Mouse (Mus musculus): ENCODE measurements around the gene Wnt2b. TPM values are rescaled to one million over a fixed set of nuclear protein-coding genes. Genes with fewer than 3 reads are reported as not detected.
A peak's percentile ranks its signal among the peaks of the same experiment; 100 is the strongest.

Wnt2b gene
- polyA plus RNA-seq, 1 experiment from 2014 or later, result 0.88 TPM

GRCm38 (mm10) chr3:105005011-105005410, 43.3 kb upstream of the Wnt2b start:
- H3K27ac ChIP-seq (ENCODE audit: low read length), result peak overlapping the region; percentile 54
- no peaks in the 10 kb centered on the region for H3K9me3 ChIP-seq (ENCODE audit: low read length)
- peaks cover 12% of the 10 kb centered on the region; the same call in 1 of the 2 replicates for H3K4me1 ChIP-seq (ENCODE audit: insufficient read depth, low read depth, low read length)
- H3K4me3 ChIP-seq (ENCODE audit: low read depth, low read length), result no peak overlapping the region
- H3K4me2 ChIP-seq (replicated peaks; ENCODE audit: low read depth, low read length), result no peak overlapping the region
- ATAC-seq, result no peak
- no peaks in the 10 kb centered on the region for H3K27me3 ChIP-seq (replicated peaks; ENCODE audit: insufficient read depth, low read length)
- no peak for DNase-seq (ENCODE audit: low spot score)
- TF ChIP-seq CTCF (IDR thresholded peaks at IDR 0.05), result no peak
- no peak for TF ChIP-seq EP300 (IDR thresholded peaks at IDR 0.05)
- H3K9ac ChIP-seq (replicated peaks; ENCODE audit: low read depth), result no peak overlapping the region
- H3K36me3 ChIP-seq (ENCODE audit: insufficient read depth, low read length), result peaks cover 44% of the 10 kb centered on the region
- 77% methylated on average over 10 of the region's 10 CpGs for WGBS

GRCm38 (mm10) chr3:105003960-105004463, 42.3 kb upstream of the Wnt2b start:
- TF ChIP-seq EP300 (IDR thresholded peaks at IDR 0.05) (peak; percentile 90), CTCF (IDR thresholded peaks at IDR 0.05) (no peak)
- 53% methylated on average over 14 of the region's 14 CpGs for WGBS
- Histone ChIP-seq H3K4me2 (replicated peaks; ENCODE audit: low read depth, low read length) (no peak overlapping the region), H3K27me3 (replicated peaks; ENCODE audit: insufficient read depth, low read length) (no peaks in the 10 kb centered on the region), H3K27ac (ENCODE audit: low read length) (peak overlapping the region; percentile 39; the same call in 1 of the 2 replicates), H3K4me3 (ENCODE audit: low read depth, low read length) (no peak overlapping the region), H3K4me1 (ENCODE audit: insufficient read depth, low read depth, low read length) (peaks cover 17% of the 10 kb centered on the region; the same call in 1 of the 2 replicates), H3K9me3 (ENCODE audit: low read length) (no peaks in the 10 kb centered on the region), H3K9ac (replicated peaks; ENCODE audit: low read depth) (no peak overlapping the region), H3K36me3 (ENCODE audit: insufficient read depth, low read length) (peaks cover 38% of the 10 kb centered on the region)
- ATAC-seq, result peak; percentile 25
- peak; percentile 86 for DNase-seq (ENCODE audit: low spot score)

- Histone ChIP-seq H3K4me3 (ENCODE audit: low read depth, low read length) (no peak overlapping the region), H3K9me3 (ENCODE audit: low read length) (no peaks in the 10 kb centered on the region), H3K4me2 (replicated peaks; ENCODE audit: low read depth, low read length) (no peak overlapping the region), H3K4me1 (ENCODE audit: insufficient read depth, low read depth, low read length) (peaks cover 41% of the 10 kb centered on the region; the same call in 1 of the 2 replicates), H3K9ac (replicated peaks; ENCODE audit: low read depth) (no peak overlapping the region), H3K27ac (ENCODE audit: low read length) (peak overlapping the region; percentile 69), H3K27me3 (replicated peaks; ENCODE audit: insufficient read depth, low read length) (no peaks in the 10 kb centered on the region), H3K36me3 (ENCODE audit: insufficient read depth, low read length) (peaks cover 25% of the 10 kb centered on the region)
- DNase-seq (ENCODE audit: low spot score) (no peak), ATAC-seq (no peak)
- 26% methylated on average over 6 of the region's 6 CpGs for WGBS
- TF ChIP-seq EP300 (IDR thresholded peaks at IDR 0.05) (no peak), CTCF (IDR thresholded peaks at IDR 0.05) (no peak)
These were observed 39.7 kb upstream of the Wnt2b start for GRCm38 (mm10) chr3:105001374-105001773.

- Histone ChIP-seq H3K4me1 (ENCODE audit: insufficient read depth, low read depth, low read length) (peaks cover 41% of the 10 kb centered on the region; the same call in 1 of the 2 replicates), H3K27ac (ENCODE audit: low read length) (no peak overlapping the region)
- WGBS, result 18% methylated on average over 8 of the region's 8 CpGs
These were observed 38.8 kb upstream of the Wnt2b start for GRCm38 (mm10) chr3:105000561-105000960.

GRCm38 (mm10) chr3:104997563-104997962, 35.8 kb upstream of the Wnt2b start:
- no peak overlapping the region for H3K4me2 ChIP-seq (replicated peaks; ENCODE audit: low read depth, low read length)
- DNase-seq (ENCODE audit: low spot score) (peak; percentile 47), ATAC-seq (no peak)
- no peak overlapping the region for H3K4me3 ChIP-seq (ENCODE audit: low read depth, low read length)
- H3K36me3 ChIP-seq (ENCODE audit: insufficient read depth, low read length), result no peaks in the 10 kb centered on the region
- H3K27me3 ChIP-seq (replicated peaks; ENCODE audit: insufficient read depth, low read length), result no peaks in the 10 kb centered on the region
- TF ChIP-seq CTCF (IDR thresholded peaks at IDR 0.05) (no peak), EP300 (IDR thresholded peaks at IDR 0.05) (no peak)
- no peaks in the 10 kb centered on the region for H3K9me3 ChIP-seq (ENCODE audit: low read length)
- 21% methylated on average over 6 of the region's 6 CpGs for WGBS
- H3K27ac ChIP-seq (ENCODE audit: low read length), result peak overlapping the region; percentile 73
- H3K9ac ChIP-seq (replicated peaks; ENCODE audit: low read depth), result no peak overlapping the region
- peaks cover 46% of the 10 kb centered on the region; the same call in 1 of the 2 replicates for H3K4me1 ChIP-seq (ENCODE audit: insufficient read depth, low read depth, low read length)

More at GRCm38 (mm10) chr3:105000561-105000960, 38.8 kb upstream of the Wnt2b start:
- H3K9ac ChIP-seq (replicated peaks; ENCODE audit: low read depth), result no peak overlapping the region
- peaks cover 18% of the 10 kb centered on the region for H3K36me3 ChIP-seq (ENCODE audit: insufficient read depth, low read length)
- no peaks in the 10 kb centered on the region for H3K9me3 ChIP-seq (ENCODE audit: low read length)
- peak; percentile 92 for DNase-seq (ENCODE audit: low spot score)
- ATAC-seq, result peak; percentile 73
- no peak overlapping the region for H3K4me3 ChIP-seq (ENCODE audit: low read depth, low read length)
- TF ChIP-seq EP300 (IDR thresholded peaks at IDR 0.05) (peak; percentile 94), CTCF (IDR thresholded peaks at IDR 0.05) (no peak)
- H3K4me2 ChIP-seq (replicated peaks; ENCODE audit: low read depth, low read length), result no peak overlapping the region
- H3K27me3 ChIP-seq (replicated peaks; ENCODE audit: insufficient read depth, low read length), result no peaks in the 10 kb centered on the region

- H3K27ac ChIP-seq (ENCODE audit: low read length), result no peak overlapping the region
- 57% methylated on average over 7 of the region's 7 CpGs for WGBS
These were observed 34.0 kb upstream of the Wnt2b start for GRCm38 (mm10) chr3:104995707-104996106.

More at GRCm38 (mm10) chr3:104995707-104996106, 34.0 kb upstream of the Wnt2b start:
- no peaks in the 10 kb centered on the region for H3K9me3 ChIP-seq (ENCODE audit: low read length)
- H3K4me1 ChIP-seq (ENCODE audit: insufficient read depth, low read depth, low read length), result peaks cover 39% of the 10 kb centered on the region; the same call in 1 of the 2 replicates
- H3K4me3 ChIP-seq (ENCODE audit: low read depth, low read length), result no peak overlapping the region
- no peaks in the 10 kb centered on the region for H3K27me3 ChIP-seq (replicated peaks; ENCODE audit: insufficient read depth, low read length)
- no peak for DNase-seq (ENCODE audit: low spot score)
- TF ChIP-seq EP300 (IDR thresholded peaks at IDR 0.05), result no peak
- no peak for TF ChIP-seq CTCF (IDR thresholded peaks at IDR 0.05)
- no peak overlapping the region for H3K4me2 ChIP-seq (replicated peaks; ENCODE audit: low read depth, low read length)
- no peak for ATAC-seq
- H3K36me3 ChIP-seq (ENCODE audit: insufficient read depth, low read length), result no peaks in the 10 kb centered on the region
- H3K9ac ChIP-seq (replicated peaks; ENCODE audit: low read depth), result no peak overlapping the region

Measured in lung, postnatal 0 days (tissue).